Mouse (Mus musculus) ES-Bruce4 (cell line): ENCODE results near the gene Gps2.

Source experiments
- CTCF ChIP-seq: IDR thresholded peaks from one replicate; pipeline ENCODE4 v1.8.1; 2011; ENCODE audit warnings: low read depth, low read length
- EP300 ChIP-seq: IDR thresholded peaks from 2 replicates; pipeline ENCODE4 v1.6.1; 2011; ENCODE audit warnings: low read depth, low read length; ENCODE audit not compliant: insufficient read depth
- POLR2A ChIP-seq: IDR thresholded peaks from one replicate; pipeline ENCODE4 v1.8.1; 2011; ENCODE audit warnings: low read length; ENCODE audit not compliant: insufficient read depth

- TF ChIP-seq EP300: no peak
- peak; percentile 42 for TF ChIP-seq CTCF
- no peak for TF ChIP-seq POLR2A
These were observed 38.6 kb downstream of the Gps2 start for GRCm38 (mm10) chr11:69952274-69952673.
